Mouse (Mus musculus) cerebellum, postnatal 4 days (tissue): Measurements from ENCODE around the gene Cd84.
"Not testable (repeated sequence)": the region's sequence is repeated elsewhere in the genome, so short reads cannot be mapped to it uniquely, and the experiment has no call there.

Experiments
- DNase-seq, 2 experiments: peaks; one replicate each; pipeline ENCODE4 v3.0.0; 2022; ENCODE audit warnings: low spot score in 2 of 2, mixed read lengths in 1 of 2

Gene Cd84

DNA sequence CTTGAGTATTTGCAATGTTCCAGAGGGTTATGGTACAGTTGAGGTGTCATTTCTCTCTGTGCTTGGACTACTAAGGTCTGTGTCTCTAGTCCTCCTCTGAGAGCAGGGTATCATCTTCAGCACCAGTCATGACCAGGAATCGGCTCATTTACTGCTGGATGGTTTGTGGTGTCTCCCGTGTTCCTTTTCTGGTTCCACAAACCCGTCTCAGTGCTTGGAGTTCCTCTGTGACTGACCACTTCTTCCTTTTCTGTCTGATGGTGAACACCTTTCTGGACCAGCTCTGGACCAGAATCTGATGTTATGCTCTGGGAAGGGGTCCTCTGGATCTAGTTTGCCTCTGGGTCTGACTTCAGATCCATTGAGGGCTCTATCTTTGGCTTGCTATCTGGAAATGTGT lies at the start of gene Cd84:
Cd84 (plus strand) TSS at position 210 of the 400 bp plus-strand sequence.
- no peak for DNase-seq

DNA sequence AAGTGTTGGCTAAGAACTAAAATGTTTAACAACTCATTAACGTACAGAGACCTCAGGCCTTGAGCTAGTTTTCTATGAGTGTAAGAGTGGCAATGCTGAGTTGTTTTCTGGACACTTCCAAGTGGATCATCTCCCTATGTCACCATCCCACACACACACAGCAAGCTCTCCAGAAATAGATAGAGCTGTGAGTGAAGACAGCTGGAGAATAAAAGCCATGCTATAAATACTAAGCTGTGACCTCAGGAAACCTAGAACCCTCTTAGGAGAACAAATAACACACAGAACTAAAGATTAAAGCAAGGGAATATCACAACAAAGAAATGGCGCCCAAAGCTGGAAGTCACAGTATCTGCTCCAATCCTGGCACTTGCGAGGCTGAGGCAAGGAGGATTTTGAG lies 48.0 kb upstream of the Cd84 start:
- DNase-seq, result no peak

DNA sequence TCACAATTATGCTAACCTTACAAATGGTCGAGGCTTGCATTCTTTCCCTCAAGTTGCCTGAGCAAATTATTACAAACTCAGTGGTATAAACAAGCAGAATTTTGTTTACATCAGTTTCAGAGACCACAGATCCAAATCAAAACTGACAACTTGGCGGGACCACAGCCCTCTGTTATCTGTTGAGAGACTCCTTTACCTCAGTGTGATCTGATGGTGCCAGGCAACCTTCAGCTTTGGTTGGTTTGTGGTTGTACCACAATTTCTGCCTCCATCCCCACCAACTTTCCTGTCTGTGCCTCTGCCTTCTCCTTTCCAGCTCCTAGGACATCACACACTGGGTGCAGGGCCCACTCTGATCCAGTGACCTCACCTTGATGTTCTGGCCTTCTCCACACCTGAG lies 43.3 kb upstream of the Cd84 start:
- DNase-seq, result no peak

DNA sequence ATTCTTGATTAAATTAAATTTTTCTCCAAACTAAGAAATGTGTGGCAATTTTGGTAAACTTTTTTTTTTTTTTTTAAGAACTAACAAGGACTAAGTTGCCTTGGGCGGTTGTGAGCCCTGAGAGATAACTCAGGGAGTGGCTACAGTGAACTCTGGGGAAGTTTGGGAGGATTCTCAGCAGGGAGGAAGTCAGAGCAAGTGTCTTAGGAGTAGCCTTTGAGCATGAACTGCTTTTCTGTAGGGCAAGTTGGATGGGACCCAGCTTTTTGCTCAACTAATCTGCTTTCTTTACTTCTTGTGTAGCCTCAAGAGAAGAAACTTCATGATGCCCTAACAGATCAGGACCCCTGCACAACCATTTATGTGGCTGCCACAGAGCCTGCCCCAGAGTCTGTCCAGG lies 41.7 kb upstream of the Cd84 start:
- DNase-seq, result no peak

DNA sequence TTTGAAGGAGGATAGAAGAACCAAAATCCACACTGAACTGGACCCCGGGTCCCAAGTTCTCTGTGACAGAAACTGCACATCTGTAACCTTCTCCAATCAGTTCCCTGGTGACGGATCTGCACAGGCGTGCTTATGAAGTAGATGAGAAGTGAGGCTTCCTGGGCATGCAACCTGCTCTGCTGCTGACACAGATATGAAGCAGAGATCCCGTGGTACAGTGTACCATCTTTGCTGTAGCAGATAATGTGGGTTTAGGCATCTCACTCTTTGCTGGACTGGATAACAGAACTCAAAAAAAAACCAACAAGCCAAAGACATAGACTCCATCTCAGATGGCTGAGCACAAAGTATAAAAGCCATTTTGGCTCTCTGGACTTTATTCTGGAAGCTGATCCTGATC lies 39.8 kb upstream of the Cd84 start:
- no peak for DNase-seq

DNA sequence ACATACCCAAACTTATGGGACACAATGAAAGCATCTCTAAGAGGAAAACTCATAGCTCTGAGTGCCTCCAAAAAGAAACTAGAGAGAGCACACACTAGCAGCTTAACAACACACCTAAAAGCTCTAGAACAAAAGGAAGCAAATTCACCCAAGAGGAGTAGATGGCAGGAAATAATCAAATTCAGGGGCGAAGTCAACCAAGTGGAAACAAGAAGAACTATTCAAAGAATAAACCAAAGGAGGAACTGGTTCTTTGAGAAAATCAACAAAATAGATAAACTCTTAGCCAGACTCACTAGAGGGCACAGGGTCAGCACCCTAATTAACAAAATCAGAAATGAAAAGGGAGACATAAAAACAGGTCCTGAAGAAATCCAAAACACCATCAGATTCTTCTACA lies 28.4 kb upstream of the Cd84 start:
- not testable (repeated sequence) for DNase-seq

DNA sequence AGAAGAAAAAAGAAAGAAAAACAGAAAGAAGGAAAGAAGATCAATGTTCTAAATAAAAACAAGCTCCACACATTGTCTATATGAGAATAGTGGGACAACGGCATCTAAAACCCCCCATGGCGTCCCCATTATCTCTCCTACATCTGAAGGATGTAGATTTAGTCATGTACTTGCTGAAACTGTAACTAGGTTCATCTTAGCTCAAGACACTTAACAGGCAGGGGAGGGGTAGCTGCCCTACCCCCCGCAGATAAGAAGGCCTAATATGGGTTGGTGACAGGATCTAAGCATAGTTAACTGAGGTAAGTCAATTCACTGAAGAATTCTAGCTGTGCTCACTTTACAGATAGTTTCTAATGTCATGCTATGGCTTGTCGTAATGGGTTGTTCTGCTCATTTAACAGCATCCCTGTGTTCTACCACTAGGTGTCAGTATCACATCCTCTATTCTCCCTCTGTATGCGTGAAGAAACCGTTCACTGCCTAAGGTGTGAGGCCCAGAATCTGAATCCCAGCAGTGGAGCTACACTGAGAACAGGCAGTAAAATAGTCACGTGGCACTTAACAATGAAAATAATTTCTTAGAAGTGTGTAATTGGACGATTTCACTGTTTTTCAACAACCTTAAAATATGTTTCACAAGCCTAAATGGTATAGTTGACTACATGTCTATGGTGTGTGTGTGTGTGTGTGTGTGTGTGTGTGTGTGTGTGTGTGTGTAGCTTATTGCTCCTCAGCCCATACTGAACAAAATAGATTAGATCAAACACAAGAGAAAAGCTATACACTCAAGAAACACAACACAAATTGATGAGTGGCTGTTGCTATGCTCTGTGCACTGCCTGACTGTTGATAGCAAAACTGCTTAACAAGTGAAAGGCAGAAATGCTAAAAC lies 23.7 kb upstream of the Cd84 start:
- peak in 1 of 2 experiments; percentile 4 for DNase-seq

- DNase-seq, result no peak
Observed at GRCm38 (mm10) chr1:171816991-171817390, 22.5 kb upstream of the Cd84 start.

DNA sequence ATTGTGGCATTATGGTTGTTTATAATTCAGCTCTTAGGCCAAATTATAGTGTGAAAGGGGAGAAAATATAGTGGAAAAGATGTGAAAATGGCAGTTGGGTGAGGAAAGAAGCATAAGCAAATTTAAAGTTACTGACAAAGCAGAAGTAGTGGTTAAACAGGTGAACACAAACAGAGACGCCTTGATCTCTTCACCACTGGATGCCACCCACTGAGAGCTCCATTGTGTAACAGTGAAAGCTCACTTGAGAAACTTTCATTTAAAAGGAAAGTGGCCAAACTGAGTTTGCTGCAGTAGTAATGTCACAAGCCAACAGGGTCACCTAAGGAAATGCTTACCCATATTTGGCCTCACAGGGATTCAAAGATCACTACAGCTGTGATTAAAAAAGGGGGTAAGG lies 18.2 kb upstream of the Cd84 start:
- no peak for DNase-seq

DNA sequence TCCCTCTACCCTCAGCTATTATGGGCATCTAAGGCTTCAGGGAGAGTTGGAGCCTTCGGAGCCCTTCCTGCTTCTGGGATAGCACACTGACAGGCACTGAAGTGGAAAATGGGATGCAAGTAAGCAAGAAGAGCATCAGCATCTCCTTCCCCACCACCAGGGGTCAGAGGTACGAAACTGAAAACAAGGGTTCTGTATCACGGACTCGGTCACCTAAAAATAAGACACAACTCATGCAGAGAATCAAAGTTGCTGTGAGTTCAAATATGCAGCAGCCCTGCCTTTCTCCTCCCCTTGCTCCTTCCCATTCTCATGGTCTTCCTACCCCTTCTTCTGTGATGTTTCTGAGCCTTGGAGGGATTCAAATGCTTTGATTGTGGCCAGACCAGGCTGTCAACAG lies 14.0 kb upstream of the Cd84 start:
- no peak for DNase-seq

DNA sequence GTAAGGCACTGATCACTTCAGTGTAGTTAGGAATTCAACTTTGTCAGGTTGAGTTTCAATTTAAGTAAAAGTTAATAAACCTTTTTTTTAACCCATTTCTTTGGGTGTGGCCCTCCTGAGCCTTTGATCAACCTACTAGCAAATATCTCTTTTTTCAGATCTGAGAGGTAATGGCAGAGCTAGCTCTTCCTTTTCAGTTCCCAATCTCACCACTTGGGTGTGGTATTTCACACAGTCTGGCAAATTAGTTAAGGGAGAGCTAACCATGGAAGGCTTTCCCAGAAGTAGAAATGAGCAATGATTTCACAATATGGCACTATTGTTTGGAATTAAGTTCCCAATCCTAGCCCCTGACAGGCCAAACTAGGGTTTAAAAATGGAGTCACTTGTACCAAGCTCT lies 13.3 kb upstream of the Cd84 start:
- no peak for DNase-seq

- no peak for DNase-seq
Observed at GRCm38 (mm10) chr1:171827674-171828073, 11.8 kb upstream of the Cd84 start.

- no peak for DNase-seq
Observed at GRCm38 (mm10) chr1:171840450-171841023, 1.0 kb downstream of the Cd84 start.

DNA sequence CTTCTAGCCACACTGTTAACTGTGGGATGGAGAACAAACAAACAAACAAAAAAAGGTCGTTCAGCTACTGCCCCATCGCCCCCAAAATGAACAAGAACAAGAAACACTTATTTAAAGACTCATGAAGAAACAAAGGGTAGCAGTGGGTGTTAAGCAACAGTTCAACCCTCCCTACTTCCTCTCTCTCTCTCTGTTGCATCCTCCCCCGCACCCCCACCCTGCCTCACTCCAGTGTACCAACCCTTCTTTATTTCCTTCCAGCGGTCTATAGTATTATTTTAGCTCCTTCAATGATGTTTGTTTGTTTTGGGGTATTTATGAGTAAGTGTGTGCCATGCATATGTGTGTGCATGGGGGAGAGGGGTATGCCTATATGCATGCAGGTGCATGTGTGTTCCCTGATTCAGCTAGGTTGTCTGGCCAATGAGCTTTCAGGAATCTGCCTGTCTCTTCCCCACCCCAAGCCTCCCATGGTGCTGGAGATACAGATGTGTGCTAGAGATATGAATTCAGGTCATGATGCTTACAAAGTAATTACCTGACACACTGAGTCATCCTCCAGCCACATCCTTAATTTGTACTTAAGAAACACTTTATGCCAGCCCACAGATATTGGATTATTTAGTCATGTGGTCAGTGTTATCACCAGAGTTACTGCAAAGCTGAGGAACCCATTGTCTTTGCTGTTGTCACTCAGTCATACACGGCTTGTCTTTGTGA lies 5.7 kb downstream of the Cd84 start:
- no peak for DNase-seq

DNA sequence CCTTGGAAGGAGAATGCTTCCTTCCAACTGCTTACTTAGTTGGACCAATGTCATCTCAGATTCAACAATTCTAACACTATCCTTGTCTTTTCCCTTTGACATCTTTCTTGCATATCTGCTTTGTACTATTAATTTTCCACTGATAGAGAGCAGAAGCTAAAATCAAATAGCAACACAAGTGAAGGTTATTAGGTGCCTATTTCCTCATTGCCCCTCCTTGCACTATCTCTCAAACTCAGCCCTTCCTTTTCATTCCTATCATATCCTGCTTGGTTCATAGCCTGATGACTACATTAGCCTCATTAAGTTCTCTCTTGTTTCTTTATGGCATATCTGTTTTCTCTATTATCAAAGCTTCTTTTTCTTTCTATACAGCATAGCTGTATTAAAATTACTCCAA lies 8.7 kb downstream of the Cd84 start:
- DNase-seq, result no peak

DNA sequence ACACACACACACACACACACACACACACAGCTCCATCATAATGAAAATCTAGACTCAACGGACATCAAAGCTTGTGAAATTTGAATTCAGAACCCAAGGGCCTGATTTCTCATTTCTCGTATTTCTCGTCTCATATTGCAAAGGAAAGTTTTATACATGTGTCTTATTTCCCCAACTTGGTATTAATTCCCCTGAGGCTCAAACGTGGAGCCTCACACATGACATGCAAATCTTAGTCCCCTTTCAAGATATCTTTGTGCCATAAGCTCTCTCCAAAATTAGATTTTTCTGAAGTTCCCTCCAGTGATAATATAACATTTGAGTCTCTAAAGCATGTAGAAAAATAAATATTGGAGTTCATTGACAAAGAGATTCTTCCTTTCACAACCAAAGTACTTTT lies 9.3 kb downstream of the Cd84 start:
- no peak for DNase-seq

DNA sequence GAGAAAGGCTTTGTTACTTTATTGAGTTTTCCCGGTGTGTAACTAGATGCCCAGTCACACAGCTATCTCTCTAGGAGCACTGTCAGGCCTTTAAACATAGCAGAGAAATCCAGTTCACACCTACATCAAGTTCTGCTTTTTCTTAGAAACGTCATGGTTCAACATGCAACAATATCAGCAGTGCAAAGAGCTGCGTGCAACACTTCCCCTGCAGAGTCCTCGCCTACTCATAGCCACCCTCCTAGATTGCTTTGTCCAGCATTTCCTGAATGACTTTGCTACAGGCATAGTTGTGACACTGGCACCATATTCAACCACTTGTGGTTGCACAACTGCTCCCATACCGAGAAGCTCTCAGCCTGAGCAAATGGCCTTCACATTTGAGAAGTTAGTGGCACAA lies 10.0 kb downstream of the Cd84 start:
- DNase-seq, result no peak

GRCm38 (mm10) chr1:171865467-171865866 lies 26.0 kb downstream of the Cd84 start:
- DNase-seq, result no peak

DNA sequence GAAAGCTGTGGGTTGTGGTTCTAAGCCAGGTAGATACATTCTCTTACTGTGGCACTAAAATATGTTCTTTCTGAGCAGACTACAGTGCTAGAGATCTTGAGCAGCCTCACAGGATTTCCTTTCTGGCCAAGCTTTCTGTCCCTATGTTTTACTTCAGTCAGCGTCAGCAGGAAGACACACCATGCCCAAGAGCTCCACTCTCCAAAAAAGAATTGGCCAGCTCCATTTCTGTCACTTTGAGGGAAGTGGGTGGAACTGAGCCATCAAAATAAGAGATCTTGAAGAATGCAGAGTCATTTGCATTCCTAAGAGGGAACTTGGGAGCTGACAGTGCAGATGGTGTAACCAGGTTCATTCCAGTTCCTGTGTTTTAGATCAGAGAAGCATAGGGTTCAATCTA lies 47.5 kb downstream of the Cd84 start:
- no peak for DNase-seq

- not testable (repeated sequence) for DNase-seq
Observed at GRCm38 (mm10) chr1:171895364-171895763, 55.9 kb downstream of the Cd84 start, which contains the start of gene Gm10521. Gm10521 (plus strand) TSS chr1:171895664.

DNA sequence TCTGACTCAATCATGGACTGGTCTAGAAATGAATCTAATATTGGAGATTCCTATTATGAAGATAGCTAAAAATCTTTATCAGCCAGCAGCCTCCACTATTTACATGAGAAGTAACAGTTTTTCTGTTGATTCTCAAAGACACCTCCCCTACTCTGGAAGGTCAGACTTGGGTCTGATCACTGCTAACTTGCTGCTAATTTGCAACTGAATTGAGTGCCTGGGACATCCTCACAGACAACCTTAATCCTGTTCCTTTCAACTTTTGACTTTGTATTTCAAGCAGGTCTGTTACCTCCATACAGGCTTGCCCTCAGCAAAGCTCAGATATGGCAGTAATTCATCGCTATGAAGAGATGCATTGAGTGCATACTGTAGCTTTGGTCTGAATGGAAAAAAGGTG lies 64.5 kb downstream of the Cd84 start:
- DNase-seq, result no peak

DNA sequence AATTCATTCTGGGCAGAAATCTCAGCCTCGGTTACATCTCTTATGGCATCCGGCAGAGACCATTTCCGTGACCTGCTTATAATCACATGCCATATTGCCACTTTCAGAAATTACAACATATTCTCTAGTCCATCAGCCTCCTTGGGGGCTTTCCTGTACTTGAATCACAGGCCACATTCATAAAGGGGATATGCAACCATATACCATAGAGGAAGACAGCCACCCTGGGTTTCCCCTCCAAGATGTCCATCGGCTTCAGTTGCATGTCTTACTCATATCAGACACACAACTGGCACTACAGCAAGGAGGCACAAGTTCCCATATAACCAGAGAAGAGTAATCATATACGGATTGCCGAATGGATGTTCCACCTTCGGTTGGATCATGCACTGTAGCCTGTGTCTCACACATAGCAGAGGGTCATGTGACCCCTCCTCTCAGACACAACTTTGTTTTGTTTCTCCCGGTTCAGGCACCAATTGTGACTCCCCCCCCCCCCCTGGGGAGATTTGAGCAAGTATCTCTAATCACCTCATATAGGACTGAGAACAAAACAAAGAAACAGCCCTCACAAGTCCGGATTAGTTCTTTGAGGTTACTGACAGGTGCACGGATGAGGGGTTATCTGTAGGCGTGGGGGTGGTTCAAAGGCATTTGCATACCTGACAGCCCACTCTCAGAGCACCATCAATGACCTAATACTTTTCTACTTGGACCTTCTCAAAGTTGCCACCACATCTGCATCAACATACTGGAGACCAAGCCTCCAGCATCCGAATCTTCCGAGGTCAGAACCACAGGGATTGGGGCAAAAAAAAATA lies 76.4 kb downstream of the Cd84 start:
- no peak for DNase-seq
